Mouse (Mus musculus) 416B (cell line): Measurements from ENCODE around the gene Rab3il1.

Source experiments
- DNase-seq: peaks from one replicate; pipeline ENCODE4 v3.0.0; 2011; ENCODE audit warnings: low read depth

Gene Rab3il1

GRCm38 (mm10) chr19:10060783-10061590, 59.5 kb downstream of the Rab3il1 start:
- peak; percentile 77 for DNase-seq

GRCm38 (mm10) chr19:10061624-10062023, 60.2 kb downstream of the Rab3il1 start:
- no peak for DNase-seq

- DNase-seq = no peak
These were observed 60.8 kb downstream of the Rab3il1 start for GRCm38 (mm10) chr19:10062292-10062691.

GRCm38 (mm10) chr19:10062862-10063261, 61.4 kb downstream of the Rab3il1 start:
- peak; percentile 68 for DNase-seq

- DNase-seq = peak; percentile 98
These were observed 62.9 kb downstream of the Rab3il1 start for GRCm38 (mm10) chr19:10064173-10065012.

- peak; percentile 95 for DNase-seq
These were observed 64.2 kb downstream of the Rab3il1 start for GRCm38 (mm10) chr19:10065465-10066188.

GRCm38 (mm10) chr19:10066189-10066500, 64.7 kb downstream of the Rab3il1 start:
- no peak for DNase-seq

GRCm38 (mm10) chr19:10066502-10066901, 65.0 kb downstream of the Rab3il1 start:
- DNase-seq = peak; percentile 70

GRCm38 (mm10) chr19:10067701-10068100, 66.2 kb downstream of the Rab3il1 start:
- DNase-seq = peak; percentile 43

- DNase-seq = no peak
These were observed 68.9 kb downstream of the Rab3il1 start for GRCm38 (mm10) chr19:10070186-10070980.

- no peak for DNase-seq
These were observed 69.7 kb downstream of the Rab3il1 start for GRCm38 (mm10) chr19:10071166-10071565.

- peak; percentile 42 for DNase-seq
These were observed 70.4 kb downstream of the Rab3il1 start for GRCm38 (mm10) chr19:10071892-10072291.

- no peak for DNase-seq
These were observed 71.7 kb downstream of the Rab3il1 start for GRCm38 (mm10) chr19:10073145-10073544.

- no peak for DNase-seq
These were observed 76.9 kb downstream of the Rab3il1 start for GRCm38 (mm10) chr19:10078392-10078791.

- DNase-seq = no peak
These were observed 78.9 kb downstream of the Rab3il1 start for GRCm38 (mm10) chr19:10080384-10080783.

GRCm38 (mm10) chr19:10082105-10082504, 80.6 kb downstream of the Rab3il1 start:
- no peak for DNase-seq

- DNase-seq = no peak
These were observed 84.0 kb downstream of the Rab3il1 start for GRCm38 (mm10) chr19:10085454-10085853.

GRCm38 (mm10) chr19:10086976-10087375, 85.5 kb downstream of the Rab3il1 start:
- DNase-seq = no peak
